Mouse (Mus musculus): ENCODE data around the gene Spem1. TPM values are rescaled to one million over a fixed set of nuclear protein-coding genes. Genes with fewer than 3 reads are reported as not detected.

The Spem1 gene
- polyA plus RNA-seq, 1 experiment = not detected

- H3K27ac ChIP-seq (ENCODE audit: control insufficient read depth, insufficient read depth, low read depth, low read length, poor library complexity) = peak overlapping the region; percentile 86; the same call in 1 of the 2 replicates
- H3K4me1 ChIP-seq (ENCODE audit: control insufficient read depth, insufficient read depth, low read length) = peaks cover 7% of the 10 kb centered on the region
- 30% methylated on average over 16 of the region's 16 CpGs for WGBS
- TF ChIP-seq CTCF (IDR thresholded peaks at IDR 0.05; ENCODE audit: control insufficient read depth, insufficient read depth, low read length) (peak; percentile 57), POLR2A (IDR thresholded peaks at IDR 0.05; ENCODE audit: borderline replicate concordance, control insufficient read depth, low read depth, low read length) (no peak)
- H3K4me3 ChIP-seq (replicated peaks; ENCODE audit: control insufficient read depth, low read depth, low read length) = no peak overlapping the region
Observed at GRCm38 (mm10) chr11:69855347-69855746, 33.4 kb upstream of the Spem1 start.

- peaks cover 13% of the 10 kb centered on the region for H3K4me1 ChIP-seq (ENCODE audit: control insufficient read depth, insufficient read depth, low read length)
- WGBS = 45% methylated on average over 10 of the region's 10 CpGs
- peak overlapping the region; percentile 86 for H3K27ac ChIP-seq (ENCODE audit: control insufficient read depth, insufficient read depth, low read depth, low read length, poor library complexity)
- no peak overlapping the region for H3K4me3 ChIP-seq (replicated peaks; ENCODE audit: control insufficient read depth, low read depth, low read length)
- TF ChIP-seq CTCF (IDR thresholded peaks at IDR 0.05; ENCODE audit: control insufficient read depth, insufficient read depth, low read length) = no peak
- no peak for TF ChIP-seq POLR2A (IDR thresholded peaks at IDR 0.05; ENCODE audit: borderline replicate concordance, control insufficient read depth, low read depth, low read length)
Observed at GRCm38 (mm10) chr11:69854680-69855079, 32.7 kb upstream of the Spem1 start.

GRCm38 (mm10) chr11:69853994-69854393 lies 32.0 kb upstream of the Spem1 start:
- Histone ChIP-seq H3K4me3 (replicated peaks; ENCODE audit: control insufficient read depth, low read depth, low read length) (peak overlapping the region; percentile 15), H3K27ac (ENCODE audit: control insufficient read depth, insufficient read depth, low read depth, low read length, poor library complexity) (peak overlapping the region; percentile 86), H3K4me1 (ENCODE audit: control insufficient read depth, insufficient read depth, low read length) (peaks cover 18% of the 10 kb centered on the region)
- 20% methylated on average over 7 of the region's 7 CpGs for WGBS
- TF ChIP-seq POLR2A (IDR thresholded peaks at IDR 0.05; ENCODE audit: borderline replicate concordance, control insufficient read depth, low read depth, low read length) (no peak), CTCF (IDR thresholded peaks at IDR 0.05; ENCODE audit: control insufficient read depth, insufficient read depth, low read length) (no peak)

- peak overlapping the region; percentile 50 for H3K27ac ChIP-seq (ENCODE audit: control insufficient read depth, insufficient read depth, low read depth, low read length, poor library complexity)
- TF ChIP-seq CTCF (IDR thresholded peaks at IDR 0.05; ENCODE audit: control insufficient read depth, insufficient read depth, low read length) (no peak), POLR2A (IDR thresholded peaks at IDR 0.05; ENCODE audit: borderline replicate concordance, control insufficient read depth, low read depth, low read length) (no peak)
- H3K4me3 ChIP-seq (replicated peaks; ENCODE audit: control insufficient read depth, low read depth, low read length) = no peak overlapping the region
- peaks cover 21% of the 10 kb centered on the region for H3K4me1 ChIP-seq (ENCODE audit: control insufficient read depth, insufficient read depth, low read length)
- 10% methylated on average over 8 of the region's 8 CpGs for WGBS
Observed at GRCm38 (mm10) chr11:69850754-69851153, 28.8 kb upstream of the Spem1 start.

GRCm38 (mm10) chr11:69849884-69850283 lies 27.9 kb upstream of the Spem1 start:
- 66% methylated on average over 15 of the region's 15 CpGs for WGBS
- Histone ChIP-seq H3K27ac (ENCODE audit: control insufficient read depth, insufficient read depth, low read depth, low read length, poor library complexity) (peak overlapping the region; percentile 25; the same call in 1 of the 2 replicates), H3K4me3 (replicated peaks; ENCODE audit: control insufficient read depth, low read depth, low read length) (no peak overlapping the region), H3K4me1 (ENCODE audit: control insufficient read depth, insufficient read depth, low read length) (peaks cover 21% of the 10 kb centered on the region)
- TF ChIP-seq CTCF (IDR thresholded peaks at IDR 0.05; ENCODE audit: control insufficient read depth, insufficient read depth, low read length) = no peak
- TF ChIP-seq POLR2A (IDR thresholded peaks at IDR 0.05; ENCODE audit: borderline replicate concordance, control insufficient read depth, low read depth, low read length) = no peak

GRCm38 (mm10) chr11:69849128-69849527 lies 27.1 kb upstream of the Spem1 start:
- H3K4me3 ChIP-seq (replicated peaks; ENCODE audit: control insufficient read depth, low read depth, low read length) = no peak overlapping the region

GRCm38 (mm10) chr11:69848021-69848420 lies 26.0 kb upstream of the Spem1 start:
- Histone ChIP-seq H3K4me3 (replicated peaks; ENCODE audit: control insufficient read depth, low read depth, low read length) (no peak overlapping the region), H3K27ac (ENCODE audit: control insufficient read depth, insufficient read depth, low read depth, low read length, poor library complexity) (no peak overlapping the region; the same call in 1 of the 2 replicates), H3K4me1 (ENCODE audit: control insufficient read depth, insufficient read depth, low read length) (peaks cover 21% of the 10 kb centered on the region)
- WGBS = 92% methylated on average over 6 of the region's 6 CpGs
- TF ChIP-seq CTCF (IDR thresholded peaks at IDR 0.05; ENCODE audit: control insufficient read depth, insufficient read depth, low read length) (no peak), POLR2A (IDR thresholded peaks at IDR 0.05; ENCODE audit: borderline replicate concordance, control insufficient read depth, low read depth, low read length) (no peak)

More at GRCm38 (mm10) chr11:69849128-69849527, 27.1 kb upstream of the Spem1 start:
- peaks cover 21% of the 10 kb centered on the region for H3K4me1 ChIP-seq (ENCODE audit: control insufficient read depth, insufficient read depth, low read length)
- TF ChIP-seq POLR2A (IDR thresholded peaks at IDR 0.05; ENCODE audit: borderline replicate concordance, control insufficient read depth, low read depth, low read length) (no peak), CTCF (IDR thresholded peaks at IDR 0.05; ENCODE audit: control insufficient read depth, insufficient read depth, low read length) (no peak)
- 52% methylated on average over 9 of the region's 9 CpGs for WGBS
- peak overlapping the region; percentile 69 for H3K27ac ChIP-seq (ENCODE audit: control insufficient read depth, insufficient read depth, low read depth, low read length, poor library complexity)

GRCm38 (mm10) chr11:69846738-69847688 lies 25.0 kb upstream of the Spem1 start:
- Histone ChIP-seq H3K27ac (ENCODE audit: control insufficient read depth, insufficient read depth, low read depth, low read length, poor library complexity) (peak overlapping the region; percentile 70), H3K4me1 (ENCODE audit: control insufficient read depth, insufficient read depth, low read length) (peaks cover 21% of the 10 kb centered on the region)
- 6% methylated on average over 37 of the region's 37 CpGs for WGBS

More at GRCm38 (mm10) chr11:69846738-69847688, 25.0 kb upstream of the Spem1 start:
- TF ChIP-seq CTCF (IDR thresholded peaks at IDR 0.05; ENCODE audit: control insufficient read depth, insufficient read depth, low read length) (no peak), POLR2A (IDR thresholded peaks at IDR 0.05; ENCODE audit: borderline replicate concordance, control insufficient read depth, low read depth, low read length) (0 out of 2 replicates have a peak, but pooled peaks have one; percentile 38)
- peak overlapping the region; percentile 85 for H3K4me3 ChIP-seq (replicated peaks; ENCODE audit: control insufficient read depth, low read depth, low read length)
